Mouse (Mus musculus): Measurements from ENCODE around the gene Gps2. TPM values are rescaled to one million over a fixed set of nuclear protein-coding genes. Genes with fewer than 3 reads are reported as not detected.

Gps2 gene
- polyA plus RNA-seq, 1 experiment from 2014 or later, result 42.3 TPM

GRCm38 (mm10) chr11:69956218-69956617, 42.5 kb downstream of the Gps2 start:
- ATAC-seq, result no peak
- H3K9me3 ChIP-seq (ENCODE audit: control insufficient read depth), result no peaks in the 10 kb centered on the region
- H3K27ac ChIP-seq (ENCODE audit: low read depth, low read length), result no peak overlapping the region
- H3K4me1 ChIP-seq (replicated peaks; ENCODE audit: control insufficient read depth, insufficient read depth, low read length), result no peaks in the 10 kb centered on the region
- H3K9ac ChIP-seq (ENCODE audit: low read depth, low read length), result no peak overlapping the region
- H3K36me3 ChIP-seq (ENCODE audit: control insufficient read depth, insufficient read depth), result no peaks in the 10 kb centered on the region
- H3K27me3 ChIP-seq (replicated peaks; ENCODE audit: control insufficient read depth, insufficient read depth, low read length), result no peaks in the 10 kb centered on the region
- no peak overlapping the region for H3K4me2 ChIP-seq (replicated peaks; ENCODE audit: low read depth)
- WGBS, result 77% methylated on average over 1 of the region's 1 CpGs
- no peak overlapping the region for H3K4me3 ChIP-seq (ENCODE audit: low read depth, low read length)
- peak; percentile 38 for TF ChIP-seq CTCF (IDR thresholded peaks at IDR 0.05; ENCODE audit: low read depth)

GRCm38 (mm10) chr11:69960616-69961015, 46.9 kb downstream of the Gps2 start:
- 46% methylated on average over 5 of the region's 5 CpGs for WGBS
- peak overlapping the region; percentile 92 for H3K27ac ChIP-seq (ENCODE audit: low read depth, low read length)

GRCm38 (mm10) chr11:69961841-69962240, 48.2 kb downstream of the Gps2 start:
- no peak for TF ChIP-seq CTCF (IDR thresholded peaks at IDR 0.05; ENCODE audit: low read depth)
- Histone ChIP-seq H3K9me3 (ENCODE audit: control insufficient read depth) (no peaks in the 10 kb centered on the region), H3K27me3 (replicated peaks; ENCODE audit: control insufficient read depth, insufficient read depth, low read length) (0 out of 2 replicates have a peak, but pooled peaks cover 4% of the 10 kb centered on the region), H3K4me2 (replicated peaks; ENCODE audit: low read depth) (peak overlapping the region; percentile 38), H3K4me1 (replicated peaks; ENCODE audit: control insufficient read depth, insufficient read depth, low read length) (no peaks in the 10 kb centered on the region), H3K36me3 (ENCODE audit: control insufficient read depth, insufficient read depth) (no peaks in the 10 kb centered on the region), H3K9ac (ENCODE audit: low read depth, low read length) (no peak overlapping the region), H3K27ac (ENCODE audit: low read depth, low read length) (peak overlapping the region; percentile 92), H3K4me3 (ENCODE audit: low read depth, low read length) (0 out of 2 replicates have a peak overlapping the region, but pooled peaks have one; percentile 7)
- 16% methylated on average over 5 of the region's 5 CpGs for WGBS
- peak; percentile 47 for ATAC-seq

More at GRCm38 (mm10) chr11:69960616-69961015, 46.9 kb downstream of the Gps2 start:
- Histone ChIP-seq H3K9ac (ENCODE audit: low read depth, low read length) (no peak overlapping the region), H3K4me3 (ENCODE audit: low read depth, low read length) (no peak overlapping the region), H3K4me1 (replicated peaks; ENCODE audit: control insufficient read depth, insufficient read depth, low read length) (no peaks in the 10 kb centered on the region), H3K4me2 (replicated peaks; ENCODE audit: low read depth) (peak overlapping the region; percentile 49), H3K36me3 (ENCODE audit: control insufficient read depth, insufficient read depth) (no peaks in the 10 kb centered on the region), H3K27me3 (replicated peaks; ENCODE audit: control insufficient read depth, insufficient read depth, low read length) (0 out of 2 replicates have a peak, but pooled peaks cover 4% of the 10 kb centered on the region), H3K9me3 (ENCODE audit: control insufficient read depth) (no peaks in the 10 kb centered on the region)
- TF ChIP-seq CTCF (IDR thresholded peaks at IDR 0.05; ENCODE audit: low read depth), result peak; percentile 72
- ATAC-seq, result no peak

- 0 out of 2 replicates have a peak, but pooled peaks cover 4% of the 10 kb centered on the region for H3K27me3 ChIP-seq (replicated peaks; ENCODE audit: control insufficient read depth, insufficient read depth, low read length)
- peak within 1 kb of the TSS; percentile 68 for H3K4me3 ChIP-seq (ENCODE audit: low read depth, low read length)
- H3K4me1 ChIP-seq (replicated peaks; ENCODE audit: control insufficient read depth, insufficient read depth, low read length), result no peaks in the 10 kb centered on the region
- peaks cover 8% of the 10 kb centered on the region for H3K36me3 ChIP-seq (ENCODE audit: control insufficient read depth, insufficient read depth)
- peak within 1 kb of the TSS; percentile 70 for H3K4me2 ChIP-seq (replicated peaks; ENCODE audit: low read depth)
- ATAC-seq, result no peak
- WGBS, result 6% methylated on average over 24 of the region's 24 CpGs
- H3K9ac ChIP-seq (ENCODE audit: low read depth, low read length), result peak within 1 kb of the TSS; percentile 90
- peak within 1 kb of the TSS; percentile 96 for H3K27ac ChIP-seq (ENCODE audit: low read depth, low read length)
- TF ChIP-seq CTCF (IDR thresholded peaks at IDR 0.05; ENCODE audit: low read depth), result no peak
- H3K9me3 ChIP-seq (ENCODE audit: control insufficient read depth), result no peaks in the 10 kb centered on the region
Observed at GRCm38 (mm10) chr11:69964650-69965270, 51.1 kb downstream of the Gps2 start, which contains the start of gene Cldn7. Gene Cldn7, plus strand, starts transcription at chr11:69964779.

- peak; percentile 71 for ATAC-seq
- Histone ChIP-seq H3K27me3 (replicated peaks; ENCODE audit: control insufficient read depth, insufficient read depth, low read length) (0 out of 2 replicates have a peak, but pooled peaks cover 4% of the 10 kb centered on the region), H3K4me2 (replicated peaks; ENCODE audit: low read depth) (peak overlapping the region; percentile 70), H3K27ac (ENCODE audit: low read depth, low read length) (peak overlapping the region; percentile 96), H3K36me3 (ENCODE audit: control insufficient read depth, insufficient read depth) (peaks cover 8% of the 10 kb centered on the region), H3K9ac (ENCODE audit: low read depth, low read length) (peak overlapping the region; percentile 90), H3K4me1 (replicated peaks; ENCODE audit: control insufficient read depth, insufficient read depth, low read length) (no peaks in the 10 kb centered on the region), H3K9me3 (ENCODE audit: control insufficient read depth) (no peaks in the 10 kb centered on the region), H3K4me3 (ENCODE audit: low read depth, low read length) (peak overlapping the region; percentile 68)
- WGBS, result 3% methylated on average over 49 of the region's 49 CpGs
- TF ChIP-seq CTCF (IDR thresholded peaks at IDR 0.05; ENCODE audit: low read depth), result peak; percentile 34; the same call in 1 of the 2 replicates
Observed at GRCm38 (mm10) chr11:69965271-69966005, 51.8 kb downstream of the Gps2 start.

Small RNAs within 50 kb of the gene (microRNA-seq; reads per million reads assigned to microRNA genes)
- not detected for gene Mir6924

Other genes starting within 250 kb of the Gps2 start
- gene Cd68, start 247.7 kb upstream of the Gps2 start, polyA plus RNA-seq (2015; fragmentation: Nextera tagmentation; extraction: Ambion mirVana), result 20.9 and 21.0 TPM in 2 replicates
- gene Eif4a1, start 241.5 kb upstream of the Gps2 start, polyA plus RNA-seq (2015; fragmentation: Nextera tagmentation; extraction: Ambion mirVana), result 279 and 291 TPM in 2 replicates
- gene Senp3, start 231.8 kb upstream of the Gps2 start, polyA plus RNA-seq (2015; fragmentation: Nextera tagmentation; extraction: Ambion mirVana), result 26.7 and 27.6 TPM in 2 replicates
- gene Tnfsf13, start 228.1 kb upstream of the Gps2 start, polyA plus RNA-seq (2015; fragmentation: Nextera tagmentation; extraction: Ambion mirVana), result 1.6 and 1.8 TPM in 2 replicates
- gene Tnfsf12, start 218.0 kb upstream of the Gps2 start, polyA plus RNA-seq (2015; fragmentation: Nextera tagmentation; extraction: Ambion mirVana), result 6.6 and 7.2 TPM in 2 replicates
- gene Tnfsfm13, start 217.8 kb upstream of the Gps2 start, polyA plus RNA-seq (2015; fragmentation: Nextera tagmentation; extraction: Ambion mirVana), result 4.1 and 4.8 TPM in 2 replicates
- 13.3 and 14.0 TPM in 2 replicates for gene Polr2a, start 155.3 kb upstream of the Gps2 start, polyA plus RNA-seq (2015; fragmentation: Nextera tagmentation; extraction: Ambion mirVana)
- gene Slc35g3, start 151.9 kb upstream of the Gps2 start, polyA plus RNA-seq (2015; fragmentation: Nextera tagmentation; extraction: Ambion mirVana), result 0.09 and 0.12 TPM in 2 replicates
- gene Zbtb4, start 148.0 kb upstream of the Gps2 start, polyA plus RNA-seq (2015; fragmentation: Nextera tagmentation; extraction: Ambion mirVana), result 2.1 and 2.4 TPM in 2 replicates
- 2.4 and 2.8 TPM in 2 replicates for gene Chrnb1, start 117.9 kb upstream of the Gps2 start, polyA plus RNA-seq (2015; fragmentation: Nextera tagmentation; extraction: Ambion mirVana)
- gene Fgf11, start 112.0 kb upstream of the Gps2 start, polyA plus RNA-seq (2015; fragmentation: Nextera tagmentation; extraction: Ambion mirVana), result 0.18 and 0.38 TPM in 2 replicates
- gene Tmem102, start 108.3 kb upstream of the Gps2 start, polyA plus RNA-seq (2015; fragmentation: Nextera tagmentation; extraction: Ambion mirVana), result 58.0 and 59.4 TPM in 2 replicates
- not detected in 2 replicates for gene Gm39566, start 98.6 kb upstream of the Gps2 start, polyA plus RNA-seq (2015; fragmentation: Nextera tagmentation; extraction: Ambion mirVana)
- gene Spem2, start 95.4 kb upstream of the Gps2 start, polyA plus RNA-seq (2015; fragmentation: Nextera tagmentation; extraction: Ambion mirVana), result 0.07 TPM in 1 of 2 replicates, not detected in the other
- not detected in 2 replicates for gene Spem1, start 91.7 kb upstream of the Gps2 start, polyA plus RNA-seq (2015; fragmentation: Nextera tagmentation; extraction: Ambion mirVana)
- 1.8 and 2.2 TPM in 2 replicates for gene Nlgn2, start 76.1 kb upstream of the Gps2 start, polyA plus RNA-seq (2015; fragmentation: Nextera tagmentation; extraction: Ambion mirVana)
- gene Tmem256, start 75.4 kb upstream of the Gps2 start, polyA plus RNA-seq (2015; fragmentation: Nextera tagmentation; extraction: Ambion mirVana), result 584 and 590 TPM in 2 replicates
- gene Plscr3, start 67.5 kb upstream of the Gps2 start, polyA plus RNA-seq (2015; fragmentation: Nextera tagmentation; extraction: Ambion mirVana), result 42.0 and 44.8 TPM in 2 replicates
- gene Tnk1, start 55.2 kb upstream of the Gps2 start, polyA plus RNA-seq (2015; fragmentation: Nextera tagmentation; extraction: Ambion mirVana), result 11.7 and 12.8 TPM in 2 replicates
- gene Tmem95, start 35.9 kb upstream of the Gps2 start, polyA plus RNA-seq (2015; fragmentation: Nextera tagmentation; extraction: Ambion mirVana), result not detected in 2 replicates
- gene Kctd11, start 32.5 kb upstream of the Gps2 start, polyA plus RNA-seq (2015; fragmentation: Nextera tagmentation; extraction: Ambion mirVana), result 4.0 and 4.1 TPM in 2 replicates
- 1.1 TPM in 2 replicates for gene Acap1, start 18.3 kb upstream of the Gps2 start, polyA plus RNA-seq (2015; fragmentation: Nextera tagmentation; extraction: Ambion mirVana)
- gene 2810408A11Rik, start 12.9 kb upstream of the Gps2 start, polyA plus RNA-seq (2015; fragmentation: Nextera tagmentation; extraction: Ambion mirVana), result 3.5 and 3.8 TPM in 2 replicates
- gene Neurl4, start 12.8 kb upstream of the Gps2 start, polyA plus RNA-seq (2015; fragmentation: Nextera tagmentation; extraction: Ambion mirVana), result 9.7 and 10.3 TPM in 2 replicates
- gene Eif5a, start 8.1 kb downstream of the Gps2 start, polyA plus RNA-seq (2015; fragmentation: Nextera tagmentation; extraction: Ambion mirVana), result 716 and 774 TPM in 2 replicates
- 0.42 and 0.43 TPM in 2 replicates for gene Ybx2, start 21.9 kb downstream of the Gps2 start, polyA plus RNA-seq (2015; fragmentation: Nextera tagmentation; extraction: Ambion mirVana)
- 18.3 and 18.7 TPM in 2 replicates for gene Slc2a4, start 34.3 kb downstream of the Gps2 start, polyA plus RNA-seq (2015; fragmentation: Nextera tagmentation; extraction: Ambion mirVana)
- 1,243 and 1,341 TPM in 2 replicates for gene Cldn7, start 50.9 kb downstream of the Gps2 start, polyA plus RNA-seq (2015; fragmentation: Nextera tagmentation; extraction: Ambion mirVana)
- 23.2 and 24.1 TPM in 2 replicates for gene Ctdnep1, start 67.3 kb downstream of the Gps2 start, polyA plus RNA-seq (2015; fragmentation: Nextera tagmentation; extraction: Ambion mirVana)
- 56.8 and 57.7 TPM in 2 replicates for gene Elp5, start 68.6 kb downstream of the Gps2 start, polyA plus RNA-seq (2015; fragmentation: Nextera tagmentation; extraction: Ambion mirVana)
- gene Gabarap, start 77.3 kb downstream of the Gps2 start, polyA plus RNA-seq (2015; fragmentation: Nextera tagmentation; extraction: Ambion mirVana), result 1,065 and 1,136 TPM in 2 replicates
- gene Phf23, start 81.9 kb downstream of the Gps2 start, polyA plus RNA-seq (2015; fragmentation: Nextera tagmentation; extraction: Ambion mirVana), result 32.6 and 37.7 TPM in 2 replicates
- 9.1 TPM in 2 replicates for gene Dvl2, start 86.7 kb downstream of the Gps2 start, polyA plus RNA-seq (2015; fragmentation: Nextera tagmentation; extraction: Ambion mirVana)
- 203 and 215 TPM in 2 replicates for gene Acadvl, start 101.5 kb downstream of the Gps2 start, polyA plus RNA-seq (2015; fragmentation: Nextera tagmentation; extraction: Ambion mirVana)
- gene Dlg4, start 103.1 kb downstream of the Gps2 start, polyA plus RNA-seq (2015; fragmentation: Nextera tagmentation; extraction: Ambion mirVana), result 1.4 and 1.8 TPM in 2 replicates
- not detected in 2 replicates for gene Asgr1, start 140.2 kb downstream of the Gps2 start, polyA plus RNA-seq (2015; fragmentation: Nextera tagmentation; extraction: Ambion mirVana)
- gene Asgr2, start 178.8 kb downstream of the Gps2 start, polyA plus RNA-seq (2015; fragmentation: Nextera tagmentation; extraction: Ambion mirVana), result 0.10 and 0.18 TPM in 2 replicates
- gene Mgl2, start 216.4 kb downstream of the Gps2 start, polyA plus RNA-seq (2015; fragmentation: Nextera tagmentation; extraction: Ambion mirVana), result 0.50 and 0.81 TPM in 2 replicates
- gene Clec10a, start 242.3 kb downstream of the Gps2 start, polyA plus RNA-seq (2015; fragmentation: Nextera tagmentation; extraction: Ambion mirVana), result 0.78 and 1.1 TPM in 2 replicates